Comparison of ENCODE assay signal across 8 mouse cellular contexts in the genomic region with DNA sequence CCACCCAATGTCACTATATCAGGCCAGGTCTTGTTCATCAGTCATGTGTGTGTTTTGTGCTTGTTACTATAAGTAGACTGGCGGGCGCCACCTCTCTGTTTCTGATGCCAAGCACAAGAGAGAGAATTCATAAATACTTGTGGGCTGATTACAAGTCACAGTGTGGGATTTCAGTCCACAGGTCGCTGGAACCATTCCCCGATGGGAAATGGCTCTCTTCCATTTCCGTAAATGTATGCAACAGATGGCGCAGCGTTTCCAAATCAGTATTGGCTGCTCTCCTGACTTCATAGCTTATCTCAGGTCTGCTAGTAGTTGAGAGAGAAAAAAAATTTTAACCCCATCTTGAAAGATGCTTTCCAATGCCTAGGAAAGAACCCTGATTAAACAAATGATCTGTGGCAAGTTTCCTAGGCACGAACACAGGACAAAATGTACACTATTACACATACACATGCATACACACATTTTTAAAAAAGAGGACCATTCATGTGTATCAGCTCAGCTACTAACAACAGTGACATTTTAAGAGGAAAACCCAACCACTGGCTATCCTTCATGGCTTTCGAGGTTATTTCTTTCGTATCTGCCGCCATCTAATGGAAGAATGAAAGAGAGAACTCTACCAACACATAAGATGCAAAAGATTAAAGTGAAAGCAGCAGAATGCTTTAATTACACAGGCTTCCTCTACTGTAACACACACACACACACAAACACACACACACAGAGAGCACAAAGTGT. TPM values are rescaled to one million over a fixed set of nuclear protein-coding genes. Genes with fewer than 3 reads are reported as not detected.
DNase-seq lines count a peak whose midpoint lies in the region; ATAC-seq lines count a peak whose summit lies in the region.

No protein-coding gene starts in this region.

- H3K9me3 ChIP-seq in forebrain, embryonic 13.5 days (replicated peaks) = no peaks in the 10 kb centered on the region
- H3K9me3 ChIP-seq in hindbrain, embryonic 16.5 days (ENCODE audit: control insufficient read depth, low read length) = no peaks in the 10 kb centered on the region
- H3K9me3 ChIP-seq in liver, embryonic 12.5 days (replicated peaks) = no peaks in the 10 kb centered on the region
- no peaks in the 10 kb centered on the region for H3K9me3 ChIP-seq in neural tube, embryonic 14.5 days (ENCODE audit: control insufficient read depth, low read length)

- peak overlapping the region; percentile 88; the same call in 1 of the 2 replicates for H3K9ac ChIP-seq in forebrain, embryonic 13.5 days
- H3K9ac ChIP-seq in hindbrain, embryonic 16.5 days (ENCODE audit: low read depth, low read length) = peak overlapping the region; percentile 81; the same call in 1 of the 2 replicates
- peak overlapping the region; percentile 77 for H3K9ac ChIP-seq in liver, embryonic 12.5 days
- no peak overlapping the region for H3K9ac ChIP-seq in neural tube, embryonic 14.5 days (replicated peaks; ENCODE audit: low read depth, low read length)

- no peaks in the 10 kb centered on the region for H3K36me3 ChIP-seq in forebrain, embryonic 13.5 days (ENCODE audit: poor library complexity, severe bottlenecking)
- no peaks in the 10 kb centered on the region for H3K36me3 ChIP-seq in hindbrain, embryonic 16.5 days (ENCODE audit: control insufficient read depth, insufficient read depth, low read length)
- H3K36me3 ChIP-seq in liver, embryonic 12.5 days = no peaks in the 10 kb centered on the region
- H3K36me3 ChIP-seq in neural tube, embryonic 14.5 days (ENCODE audit: control insufficient read depth, insufficient read depth, low read length) = no peaks in the 10 kb centered on the region

- no peak overlapping the region for H3K27ac ChIP-seq in forebrain, embryonic 13.5 days
- peak overlapping the region; percentile 90 for H3K27ac ChIP-seq in hindbrain, embryonic 16.5 days (ENCODE audit: low read depth, low read length)
- no peak overlapping the region for H3K27ac ChIP-seq in liver, embryonic 12.5 days
- H3K27ac ChIP-seq in neural tube, embryonic 14.5 days (ENCODE audit: low read depth, low read length) = no peak overlapping the region

- intact Hi-C loops in left cerebral cortex, postnatal 4 days (cut with DNase I) = loop anchor here (2.0 to 10.0 kb wide), 3 partner anchors 147 to 435 kb away; no protein-coding TSS in a partner anchor

- peak; percentile 63 for DNase-seq in left cerebral cortex, postnatal 4 days
- no peak for DNase-seq in left cerebral cortex, adult 11 months (ENCODE audit: low spot score)
- DNase-seq in cerebellum, adult 11 months = peak; percentile 60
- no peak for DNase-seq in right cerebral cortex, postnatal 25 days

- peak overlapping the region; percentile 84 for H3K4me3 ChIP-seq in forebrain, embryonic 13.5 days
- H3K4me3 ChIP-seq in hindbrain, embryonic 16.5 days (ENCODE audit: low read length) = peak overlapping the region; percentile 91
- peak overlapping the region; percentile 75 for H3K4me3 ChIP-seq in liver, embryonic 12.5 days
- H3K4me3 ChIP-seq in neural tube, embryonic 14.5 days (ENCODE audit: low read depth, low read length) = peak overlapping the region; percentile 87; the same call in 1 of the 2 replicates

- H3K4me2 ChIP-seq in forebrain, embryonic 13.5 days = peak overlapping the region; percentile 98
- H3K4me2 ChIP-seq in hindbrain, embryonic 16.5 days (ENCODE audit: low read length) = peak overlapping the region; percentile 97
- peak overlapping the region; percentile 100 for H3K4me2 ChIP-seq in liver, embryonic 12.5 days
- peak overlapping the region; percentile 96 for H3K4me2 ChIP-seq in neural tube, embryonic 14.5 days (ENCODE audit: low read depth, low read length)

- H3K4me1 ChIP-seq in forebrain, embryonic 13.5 days = peaks cover 36% of the 10 kb centered on the region
- peaks cover 12% of the 10 kb centered on the region for H3K4me1 ChIP-seq in hindbrain, embryonic 16.5 days (ENCODE audit: control insufficient read depth, insufficient read depth, low read depth, low read length)
- peaks cover 23% of the 10 kb centered on the region for H3K4me1 ChIP-seq in liver, embryonic 12.5 days
- peaks cover 9% of the 10 kb centered on the region for H3K4me1 ChIP-seq in neural tube, embryonic 14.5 days (ENCODE audit: control insufficient read depth, insufficient read depth, low read length)

- 11% methylated on average over 11 of the region's 11 CpGs for WGBS in forebrain, embryonic 13.5 days
- 9% methylated on average over 11 of the region's 11 CpGs for WGBS in hindbrain, embryonic 16.5 days
- 11% methylated on average over 11 of the region's 11 CpGs for WGBS in liver, embryonic 12.5 days (ENCODE audit: insufficient replicate concordance)
- WGBS in neural tube, embryonic 14.5 days = 11% methylated on average over 11 of the region's 11 CpGs

- H3K27me3 ChIP-seq in forebrain, embryonic 13.5 days = 0 out of 2 replicates have a peak, but pooled peaks cover 3% of the 10 kb centered on the region
- no peaks in the 10 kb centered on the region for H3K27me3 ChIP-seq in hindbrain, embryonic 16.5 days (replicated peaks; ENCODE audit: control insufficient read depth, insufficient read depth, low read length)
- H3K27me3 ChIP-seq in liver, embryonic 12.5 days (replicated peaks) = peaks cover 24% of the 10 kb centered on the region
- H3K27me3 ChIP-seq in neural tube, embryonic 14.5 days (ENCODE audit: control insufficient read depth, insufficient read depth, low read length) = no peaks in the 10 kb centered on the region

- 0 out of 2 replicates have a peak, but pooled peaks have one; percentile 8 for ATAC-seq in forebrain, embryonic 13.5 days
- ATAC-seq in hindbrain, embryonic 16.5 days = peak; percentile 34; the same call in 1 of the 2 replicates
- ATAC-seq in liver, embryonic 12.5 days = no peak; the same call in 1 of the 2 replicates
- ATAC-seq in neural tube, embryonic 14.5 days (ENCODE audit: low read depth) = no peak

RNA-seq across cellular contexts. Expression of a gene that starts 0.8 kb away (rescaled TPM):
- total RNA-seq in left cerebral cortex, postnatal 4 days (2021) = 10 to 100 TPM; 12.4 to 15.7 TPM
- polyA plus RNA-seq in forebrain, embryonic 13.5 days (2015; fragmentation: Nextera tagmentation; extraction: Ambion mirVana) = 23.4 and 29.9 TPM in 2 replicates
- 22.2 and 28.8 TPM in 2 replicates for polyA plus RNA-seq in hindbrain, embryonic 16.5 days (2015; fragmentation: Nextera tagmentation; extraction: Ambion mirVana)
- 6.0 and 6.9 TPM in 2 replicates for polyA plus RNA-seq in liver, embryonic 12.5 days (2016; fragmentation: Nextera tagmentation; extraction: Ambion mirVana)
- 23.5 and 34.7 TPM in 2 replicates for polyA plus RNA-seq in neural tube, embryonic 14.5 days (2014; fragmentation: Nextera tagmentation; extraction: Ambion mirVana)

RNA-seq across cellular contexts. Expression of a gene that starts 7.0 kb away (rescaled TPM):
- total RNA-seq in left cerebral cortex, postnatal 4 days (2021) = 10 to 100 TPM; 34.1 to 38.0 TPM
- 102 and 104 TPM in 2 replicates for polyA plus RNA-seq in forebrain, embryonic 13.5 days (2015; fragmentation: Nextera tagmentation; extraction: Ambion mirVana)
- polyA plus RNA-seq in hindbrain, embryonic 16.5 days (2015; fragmentation: Nextera tagmentation; extraction: Ambion mirVana) = 99.8 and 107 TPM in 2 replicates
- 59.4 and 63.6 TPM in 2 replicates for polyA plus RNA-seq in liver, embryonic 12.5 days (2016; fragmentation: Nextera tagmentation; extraction: Ambion mirVana)
- 114 and 116 TPM in 2 replicates for polyA plus RNA-seq in neural tube, embryonic 14.5 days (2014; fragmentation: Nextera tagmentation; extraction: Ambion mirVana)

Comparison
In these comparisons a context has a peak if more than half of its experiments do, and no peak if none do; other contexts are left out.
1. DNase-seq: peak in left cerebral cortex, postnatal 4 days (single experiment) and cerebellum, adult 11 months (single experiment); none in left cerebral cortex, adult 11 months (single experiment) and right cerebral cortex, postnatal 25 days (single experiment).
2. ATAC-seq: peak in forebrain, embryonic 13.5 days (single experiment) and hindbrain, embryonic 16.5 days (single experiment); none in liver, embryonic 12.5 days (single experiment) and neural tube, embryonic 14.5 days (single experiment).
3. Peak in every context shown above with its lines, with median percentiles within 50 percentile points of each other: H3K4me2 ChIP-seq and H3K4me3 ChIP-seq.